Mouse (Mus musculus): Measurements from ENCODE around the gene Arsg. TPM values are rescaled to one million over a fixed set of nuclear protein-coding genes. Genes with fewer than 3 reads are reported as not detected.

Arsg gene
- polyA plus RNA-seq, 1 experiment: 0.51 TPM

GRCm38 (mm10) chr11:109480440-109480839 is 7.3 kb downstream of the Arsg start:
- Histone ChIP-seq H3ac (ENCODE audit: control insufficient read depth, insufficient read length, low read depth) (no peak overlapping the region), H3K27me3 (ENCODE audit: control insufficient read depth, insufficient read depth, insufficient read length) (no peaks in the 10 kb centered on the region), H3K79me3 (ENCODE audit: low read depth) (no peaks in the 10 kb centered on the region), H3K79me2 (ENCODE audit: control insufficient read depth, insufficient read depth) (no peaks in the 10 kb centered on the region), H3K36me3 (ENCODE audit: control insufficient read depth, insufficient read depth) (no peaks in the 10 kb centered on the region), H3K4me3 (ENCODE audit: insufficient read depth, poor library complexity, severe bottlenecking) (no peak overlapping the region)
- TF ChIP-seq MYOD1 (IDR thresholded peaks at IDR 0.05; ENCODE audit: control insufficient read depth, insufficient read length, low read depth): no peak
- no peak for TF ChIP-seq CTCF (IDR thresholded peaks at IDR 0.05; ENCODE audit: control insufficient read depth, insufficient read depth, insufficient read length)
- no peak for TF ChIP-seq CEBPB (IDR thresholded peaks at IDR 0.05; ENCODE audit: low read depth)
- TF ChIP-seq FOSL1 (IDR thresholded peaks at IDR 0.05; ENCODE audit: insufficient read depth, low read length, poor library complexity, severe bottlenecking): no peak
- no peak for TF ChIP-seq MYOG (IDR thresholded peaks at IDR 0.05; ENCODE audit: control insufficient read depth, extremely low read depth, insufficient read length)

- no peaks in the 10 kb centered on the region for H3K36me3 ChIP-seq (ENCODE audit: control insufficient read depth, insufficient read depth)
- no peak overlapping the region for H3K4me3 ChIP-seq (ENCODE audit: insufficient read depth, poor library complexity, severe bottlenecking)
- H3K79me3 ChIP-seq (ENCODE audit: low read depth): no peaks in the 10 kb centered on the region
- no peaks in the 10 kb centered on the region for H3K27me3 ChIP-seq (ENCODE audit: control insufficient read depth, insufficient read depth, insufficient read length)
- H3ac ChIP-seq (ENCODE audit: control insufficient read depth, insufficient read length, low read depth): no peak overlapping the region
- TF ChIP-seq CTCF (IDR thresholded peaks at IDR 0.05; ENCODE audit: control insufficient read depth, insufficient read depth, insufficient read length): no peak
- TF ChIP-seq MYOD1 (IDR thresholded peaks at IDR 0.05; ENCODE audit: control insufficient read depth, insufficient read length, low read depth): no peak
- TF ChIP-seq MYOG (IDR thresholded peaks at IDR 0.05; ENCODE audit: control insufficient read depth, extremely low read depth, insufficient read length): no peak
- TF ChIP-seq CEBPB (IDR thresholded peaks at IDR 0.05; ENCODE audit: low read depth): no peak
- no peak for TF ChIP-seq MAX (IDR thresholded peaks at IDR 0.05)
- no peak for TF ChIP-seq FOSL1 (IDR thresholded peaks at IDR 0.05; ENCODE audit: insufficient read depth, low read length, poor library complexity, severe bottlenecking)
- TF ChIP-seq USF1 (IDR thresholded peaks at IDR 0.05; ENCODE audit: low read depth): no peak
- H3K79me2 ChIP-seq (ENCODE audit: control insufficient read depth, insufficient read depth): no peaks in the 10 kb centered on the region
Measured at GRCm38 (mm10) chr11:109485398-109486045, 12.3 kb downstream of the Arsg start.

- TF ChIP-seq FOSL1 (IDR thresholded peaks at IDR 0.05; ENCODE audit: insufficient read depth, low read length, poor library complexity, severe bottlenecking): no peak
- no peak for TF ChIP-seq CEBPB (IDR thresholded peaks at IDR 0.05; ENCODE audit: low read depth)
- no peak for TF ChIP-seq USF1 (IDR thresholded peaks at IDR 0.05; ENCODE audit: low read depth)
- TF ChIP-seq CTCF (IDR thresholded peaks at IDR 0.05; ENCODE audit: control insufficient read depth, insufficient read depth, insufficient read length): no peak
- no peak for TF ChIP-seq MAX (IDR thresholded peaks at IDR 0.05)
- no peak for TF ChIP-seq MYOG (IDR thresholded peaks at IDR 0.05; ENCODE audit: control insufficient read depth, extremely low read depth, insufficient read length)
- TF ChIP-seq MYOD1 (IDR thresholded peaks at IDR 0.05; ENCODE audit: control insufficient read depth, insufficient read length, low read depth): no peak
Measured at GRCm38 (mm10) chr11:109487111-109487510, 13.9 kb downstream of the Arsg start.

GRCm38 (mm10) chr11:109487991-109488684 is 15.0 kb downstream of the Arsg start:
- no peaks in the 10 kb centered on the region for H3K36me3 ChIP-seq (ENCODE audit: control insufficient read depth, insufficient read depth)
- no peak overlapping the region for H3K4me3 ChIP-seq (ENCODE audit: insufficient read depth, poor library complexity, severe bottlenecking)
- H3K79me2 ChIP-seq (ENCODE audit: control insufficient read depth, insufficient read depth): no peaks in the 10 kb centered on the region
- H3K27me3 ChIP-seq (ENCODE audit: control insufficient read depth, insufficient read depth, insufficient read length): no peaks in the 10 kb centered on the region
- TF ChIP-seq CTCF (IDR thresholded peaks at IDR 0.05; ENCODE audit: control insufficient read depth, insufficient read depth, insufficient read length) (no peak), CEBPB (IDR thresholded peaks at IDR 0.05; ENCODE audit: low read depth) (no peak), MYOG (IDR thresholded peaks at IDR 0.05; ENCODE audit: control insufficient read depth, extremely low read depth, insufficient read length) (no peak), USF1 (IDR thresholded peaks at IDR 0.05; ENCODE audit: low read depth) (no peak), MAX (IDR thresholded peaks at IDR 0.05) (no peak), FOSL1 (IDR thresholded peaks at IDR 0.05; ENCODE audit: insufficient read depth, low read length, poor library complexity, severe bottlenecking) (no peak), MYOD1 (IDR thresholded peaks at IDR 0.05; ENCODE audit: control insufficient read depth, insufficient read length, low read depth) (no peak)
- no peaks in the 10 kb centered on the region for H3K79me3 ChIP-seq (ENCODE audit: low read depth)
- H3ac ChIP-seq (ENCODE audit: control insufficient read depth, insufficient read length, low read depth): no peak overlapping the region

More at GRCm38 (mm10) chr11:109487111-109487510, 13.9 kb downstream of the Arsg start:
- H3K36me3 ChIP-seq (ENCODE audit: control insufficient read depth, insufficient read depth): no peaks in the 10 kb centered on the region
- no peaks in the 10 kb centered on the region for H3K27me3 ChIP-seq (ENCODE audit: control insufficient read depth, insufficient read depth, insufficient read length)
- no peak overlapping the region for H3ac ChIP-seq (ENCODE audit: control insufficient read depth, insufficient read length, low read depth)
- H3K79me2 ChIP-seq (ENCODE audit: control insufficient read depth, insufficient read depth): no peaks in the 10 kb centered on the region
- H3K79me3 ChIP-seq (ENCODE audit: low read depth): no peaks in the 10 kb centered on the region
- no peak overlapping the region for H3K4me3 ChIP-seq (ENCODE audit: insufficient read depth, poor library complexity, severe bottlenecking)

GRCm38 (mm10) chr11:109489763-109490162 is 16.6 kb downstream of the Arsg start:
- no peaks in the 10 kb centered on the region for H3K79me2 ChIP-seq (ENCODE audit: control insufficient read depth, insufficient read depth)
- H3ac ChIP-seq (ENCODE audit: control insufficient read depth, insufficient read length, low read depth): no peak overlapping the region
- H3K36me3 ChIP-seq (ENCODE audit: control insufficient read depth, insufficient read depth): no peaks in the 10 kb centered on the region
- H3K27me3 ChIP-seq (ENCODE audit: control insufficient read depth, insufficient read depth, insufficient read length): no peaks in the 10 kb centered on the region
- TF ChIP-seq FOSL1 (IDR thresholded peaks at IDR 0.05; ENCODE audit: insufficient read depth, low read length, poor library complexity, severe bottlenecking) (no peak), USF1 (IDR thresholded peaks at IDR 0.05; ENCODE audit: low read depth) (no peak), MYOD1 (IDR thresholded peaks at IDR 0.05; ENCODE audit: control insufficient read depth, insufficient read length, low read depth) (no peak)
- H3K4me3 ChIP-seq (ENCODE audit: insufficient read depth, poor library complexity, severe bottlenecking): no peak overlapping the region
- H3K79me3 ChIP-seq (ENCODE audit: low read depth): no peaks in the 10 kb centered on the region
